Mouse (Mus musculus) naive thymus-derived CD4-positive, alpha-beta T cell, adult 5 months (primary cell): ENCODE results near the gene Enah. TPM values are rescaled to one million over a fixed set of nuclear protein-coding genes. Genes with fewer than 3 reads are reported as not detected.

Source experiments
- polyA plus RNA-seq: library from polyadenylated mRNA; unstranded; fragments of 100-300 nt; shearing (Covaris generic); gene quantifications from one replicate; pipeline ENCODE4 v1.2.1, GENCODE M21; 2017

The Enah gene
- polyA plus RNA-seq = 0.21 TPM

DNA sequence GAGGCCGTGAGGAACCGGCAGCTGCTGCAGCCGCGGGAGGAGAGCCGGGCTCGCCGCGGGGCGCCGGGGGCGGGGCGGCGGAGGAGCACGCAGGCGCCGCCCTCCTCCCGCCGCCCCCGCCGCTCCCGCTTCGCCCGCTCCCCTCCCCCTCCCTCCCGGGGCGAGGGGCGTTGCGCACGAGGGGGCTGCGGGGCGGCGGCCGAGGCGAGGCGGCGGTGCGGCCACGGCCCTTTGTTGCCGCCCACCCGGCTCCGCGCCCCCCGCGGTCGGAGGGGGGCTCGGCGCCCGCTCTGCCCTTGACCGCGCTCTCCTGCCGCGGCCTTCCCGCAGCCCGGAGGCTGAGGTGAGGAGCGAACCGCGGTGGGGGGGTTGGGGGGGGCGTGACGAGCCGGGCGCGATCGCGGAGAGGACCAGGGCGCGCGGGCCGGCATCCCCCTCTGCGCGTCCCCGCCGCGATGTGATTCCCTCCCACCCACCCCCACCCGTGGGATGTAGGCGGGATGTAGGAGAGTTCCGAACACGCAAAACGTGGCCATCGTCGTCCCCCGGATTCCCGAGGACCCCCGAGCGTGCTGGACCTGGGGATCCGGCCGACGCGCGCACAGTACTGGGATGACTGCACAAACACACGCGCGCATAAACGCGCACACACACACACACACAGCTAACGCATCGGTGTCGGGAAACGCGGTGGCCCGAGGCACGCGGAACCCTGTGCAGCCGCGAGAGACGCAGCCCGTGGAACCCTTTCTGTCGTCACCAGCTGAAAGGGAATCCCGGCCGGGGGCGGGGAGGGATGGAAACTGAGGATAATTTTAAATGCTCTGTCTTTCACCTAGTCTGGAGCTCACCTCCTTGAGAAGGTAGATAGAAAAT, at the start of gene Enah:
Gene Enah, minus strand, starts transcription at position 65 of the 876 bp plus-strand sequence.

Other genes starting within 250 kb of the Enah start
- gene Lbr, start 176.9 kb downstream of the Enah start, polyA plus RNA-seq = 377 TPM
- 179 TPM for gene Srp9, start 104.7 kb upstream of the Enah start, polyA plus RNA-seq
- not detected for gene Vmn1r1, start 144.5 kb upstream of the Enah start, polyA plus RNA-seq